Mouse (Mus musculus): ENCODE measurements around the gene Tgfbr3l.

- TF ChIP-seq CTCF (IDR thresholded peaks at IDR 0.05; ENCODE audit: extremely low read depth, insufficient read depth, low read length) (peak; percentile 24; the same call in 1 of the 2 replicates), POLR2A (IDR thresholded peaks at IDR 0.05; ENCODE audit: extremely low read depth, insufficient read depth, low read length) (peak; percentile 57)
Observed at GRCm38 (mm10) chr8:4238434-4239192, 9.4 kb upstream of the Tgfbr3l start, which contains the start of the genes Map2k7 and Gm49320.
